Mouse (Mus musculus) c-Kit-positive CD71-negative TER-119-negative erythroid progenitor cells, embryonic 14.5 days (primary cell): Measurements from ENCODE around the gene Tmem203.
A peak's percentile ranks its signal among the peaks of the same experiment; 100 is the strongest.
"Not testable (repeated sequence)": the region's sequence is repeated elsewhere in the genome, so short reads cannot be mapped to it uniquely, and the experiment has no call there.

Experiments
- DNase-seq: peaks from one replicate; pipeline ENCODE4 v3.0.0-alpha.2; 2013; ENCODE audit warnings: low read depth

The Tmem203 gene

DNA sequence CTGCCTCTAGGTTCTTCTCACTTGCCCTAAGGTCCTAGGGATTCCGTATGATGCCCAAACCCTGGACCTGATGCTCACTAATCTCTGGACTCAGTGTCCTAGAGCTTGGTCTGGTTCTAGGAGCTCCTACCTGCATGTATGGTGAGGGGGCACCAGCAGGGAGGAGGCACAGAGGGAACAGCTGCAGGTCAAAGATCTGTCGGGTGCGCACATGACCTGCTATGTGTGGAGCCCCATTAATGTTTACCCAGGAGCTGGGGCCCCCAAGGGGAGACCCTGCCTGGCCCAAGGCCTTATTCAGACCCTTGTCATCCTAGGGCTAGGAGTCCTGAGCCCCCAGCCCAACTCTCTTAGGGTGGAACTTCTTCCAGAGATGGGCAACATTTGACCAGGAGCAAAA, 21.2 kb upstream of the Tmem203 start, which contains the start of gene Slc34a3:
TSS of gene Slc34a3 (minus strand) at position 315 of the 400 bp plus-strand sequence.
- DNase-seq: no peak

DNA sequence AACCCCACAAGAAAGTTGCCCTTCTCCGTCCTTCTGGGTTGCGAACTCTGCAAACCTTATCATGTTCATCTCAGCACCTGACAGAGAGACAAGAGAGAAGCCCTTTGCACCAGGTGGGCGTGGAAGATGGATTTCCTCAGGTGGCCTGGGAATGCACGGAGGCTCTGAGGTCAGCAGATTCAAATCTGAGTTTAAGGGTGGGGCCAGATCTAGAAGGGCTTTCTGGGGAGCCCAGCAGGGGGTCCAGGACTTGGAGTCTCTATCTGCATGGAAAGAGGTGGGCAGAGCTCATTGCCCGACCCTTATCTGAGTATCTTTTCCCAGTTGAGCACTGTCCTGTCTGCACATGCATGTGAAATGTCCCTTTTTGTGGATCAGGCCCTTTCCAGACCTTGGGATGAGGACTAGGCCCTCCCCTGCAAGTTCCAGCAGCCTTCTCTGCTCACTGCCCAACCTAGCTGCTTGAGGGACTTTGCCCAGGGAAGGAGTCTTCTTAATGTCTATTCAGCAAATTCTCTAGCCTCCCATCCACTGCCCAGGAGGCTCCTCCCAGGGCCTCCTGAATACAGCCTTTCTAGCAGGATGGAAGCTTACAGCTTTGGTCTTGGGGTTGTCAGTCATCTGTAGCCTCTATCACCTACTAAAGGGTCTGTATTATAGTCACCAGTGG, 20.6 kb upstream of the Tmem203 start:
- DNase-seq: no peak

DNA sequence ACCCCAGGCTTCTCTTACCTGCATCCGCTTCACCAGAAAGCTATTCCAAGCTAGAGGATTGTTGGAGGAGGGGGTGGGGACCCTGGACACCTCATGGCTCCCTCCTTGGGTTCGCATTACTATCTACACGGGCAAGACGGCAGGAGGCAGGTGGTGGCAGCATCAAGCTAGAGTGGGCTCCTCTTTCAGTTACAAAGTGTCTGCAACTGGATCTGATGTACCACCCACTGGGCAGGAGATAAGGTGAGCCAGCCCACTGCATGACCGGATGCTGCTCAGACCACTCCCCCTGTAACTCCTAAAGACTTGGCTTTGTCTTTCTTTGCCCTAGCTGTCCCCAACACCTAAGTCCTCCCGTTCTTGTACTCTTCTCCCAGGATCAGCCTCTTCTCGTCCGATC, 18.6 kb upstream of the Tmem203 start, which contains the start of gene Rnf224:
TSS of gene Rnf224 (minus strand) at position 174 of the 400 bp plus-strand sequence.
- DNase-seq: no peak

DNA sequence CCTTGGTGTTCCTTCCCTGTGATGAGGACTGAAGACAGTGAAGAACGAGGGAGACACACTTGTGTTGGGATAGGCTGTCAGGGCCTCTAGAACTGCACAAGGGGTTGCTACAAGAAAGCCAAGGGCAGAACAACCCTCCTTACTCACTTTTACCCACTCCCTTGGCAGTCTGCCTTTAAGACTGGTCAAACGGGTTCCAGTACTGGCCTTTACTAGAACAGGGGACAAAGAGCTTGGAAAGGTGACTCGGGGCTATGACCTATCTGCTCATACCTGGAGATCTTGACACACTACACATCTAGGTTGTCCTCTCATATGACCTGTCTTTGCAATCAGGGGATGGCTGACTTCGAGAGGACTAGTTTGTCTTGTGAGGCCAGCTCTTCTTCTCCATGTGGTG, 17.7 kb upstream of the Tmem203 start:
- no peak for DNase-seq

DNA sequence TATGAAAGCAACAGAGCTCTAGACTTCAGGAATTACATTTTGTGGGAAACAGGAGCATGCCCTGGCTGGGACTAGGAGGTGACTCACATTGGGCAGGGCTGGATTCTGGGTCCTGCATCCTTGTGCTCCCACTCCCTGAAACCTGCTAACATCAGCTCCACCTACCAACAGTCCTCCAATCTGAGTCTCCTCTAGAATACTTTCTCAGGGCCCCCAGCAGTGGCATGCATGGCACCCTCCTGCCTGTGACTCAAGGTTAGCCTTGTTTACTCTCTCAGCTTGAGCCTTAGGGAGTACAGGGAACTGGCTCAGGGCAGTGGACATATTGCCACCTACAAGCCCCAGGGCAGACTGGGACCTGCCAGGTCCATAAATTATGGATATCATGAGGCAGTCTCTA, 17.1 kb upstream of the Tmem203 start:
- DNase-seq: no peak

DNA sequence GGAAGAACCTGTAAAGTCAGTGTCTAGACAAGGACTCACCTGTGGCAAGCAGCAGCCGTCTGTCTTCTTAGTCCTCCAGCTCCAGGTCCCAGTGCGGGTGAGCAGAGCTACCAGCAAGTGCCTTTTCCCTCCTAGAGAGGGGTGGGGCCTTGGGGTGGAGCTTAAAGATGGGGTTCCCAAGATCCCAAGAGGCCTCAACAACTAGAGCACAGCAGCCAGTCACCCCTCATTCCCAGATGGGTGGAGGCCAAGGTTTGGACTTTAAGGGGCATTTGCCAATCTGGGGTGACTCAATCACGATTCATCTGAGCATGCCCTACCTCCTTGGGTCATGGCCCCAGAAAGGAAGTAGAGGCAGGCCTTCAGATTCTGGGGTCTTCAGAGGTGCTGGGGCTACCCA, 15.5 kb upstream of the Tmem203 start:
- no peak for DNase-seq

DNA sequence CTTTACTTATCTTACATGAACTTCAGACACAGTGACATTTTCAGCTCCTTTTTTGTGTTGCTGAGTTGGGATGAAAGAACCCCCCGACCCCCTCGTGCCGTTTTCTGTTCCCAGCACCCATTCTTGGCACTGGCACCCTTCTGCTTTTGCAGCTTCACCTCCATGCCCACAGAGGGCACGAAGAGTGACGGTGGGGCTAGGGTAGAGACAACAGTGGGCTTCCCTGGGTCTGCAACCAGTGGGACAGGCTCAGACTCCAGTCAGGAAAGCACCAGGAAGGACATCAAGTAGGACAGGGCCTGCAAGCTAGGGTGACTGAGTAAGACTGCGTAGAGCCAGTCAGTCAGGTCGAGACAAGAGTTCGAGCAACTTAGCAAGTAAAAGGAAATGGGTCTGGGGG, 14.9 kb upstream of the Tmem203 start:
- no peak for DNase-seq

DNA sequence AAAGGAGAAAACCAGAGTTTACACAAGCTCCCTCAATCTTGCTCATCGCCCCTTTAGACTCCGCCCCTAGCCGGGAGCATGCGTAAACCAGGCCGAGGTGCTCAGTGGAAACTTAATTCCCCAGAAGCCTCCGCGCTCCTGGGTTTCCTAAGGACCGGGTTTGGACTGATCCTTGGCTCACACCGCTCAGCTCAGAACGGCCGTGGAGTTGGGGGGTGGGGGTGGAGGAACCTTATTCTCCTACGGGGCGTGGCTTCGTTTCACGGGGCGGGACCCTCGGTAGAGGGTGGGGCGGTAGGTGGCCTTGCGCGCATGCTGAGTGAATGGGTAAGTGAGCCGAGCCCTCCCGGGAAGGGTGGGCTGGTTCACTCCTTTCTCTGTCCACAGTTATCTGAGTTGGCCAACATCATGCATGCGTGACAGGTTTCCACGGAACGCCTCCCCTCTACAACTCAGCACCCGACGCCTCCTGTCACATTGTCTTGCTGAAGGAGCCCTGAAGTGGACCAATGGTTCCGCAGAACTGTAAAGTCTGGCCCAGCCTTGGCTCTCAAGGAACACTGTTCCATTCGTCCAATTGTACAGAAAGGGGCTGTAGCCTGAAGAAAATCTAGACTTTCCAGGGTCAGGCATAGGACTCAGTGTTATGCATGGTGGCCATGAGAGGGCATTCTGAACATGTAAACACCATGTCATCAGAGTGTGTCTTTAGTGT, 14.4 kb upstream of the Tmem203 start:
- no peak for DNase-seq

DNA sequence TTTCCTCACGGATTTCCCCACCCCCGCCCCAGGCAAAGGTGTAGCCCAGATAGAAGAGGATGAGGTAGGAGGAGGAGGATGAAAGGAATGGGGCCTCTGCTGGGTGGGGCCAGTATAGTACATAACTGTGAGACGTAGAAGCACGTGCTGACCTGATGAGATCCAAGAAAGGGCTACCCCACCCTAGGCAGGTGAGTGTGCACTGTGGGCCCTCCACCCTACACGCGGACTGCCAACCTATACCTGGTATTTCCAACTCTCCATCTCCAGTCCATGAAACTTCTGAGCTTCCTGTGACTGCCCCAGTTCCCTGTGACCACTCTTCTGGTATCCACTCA, 13.8 kb upstream of the Tmem203 start:
- DNase-seq: no peak

DNA sequence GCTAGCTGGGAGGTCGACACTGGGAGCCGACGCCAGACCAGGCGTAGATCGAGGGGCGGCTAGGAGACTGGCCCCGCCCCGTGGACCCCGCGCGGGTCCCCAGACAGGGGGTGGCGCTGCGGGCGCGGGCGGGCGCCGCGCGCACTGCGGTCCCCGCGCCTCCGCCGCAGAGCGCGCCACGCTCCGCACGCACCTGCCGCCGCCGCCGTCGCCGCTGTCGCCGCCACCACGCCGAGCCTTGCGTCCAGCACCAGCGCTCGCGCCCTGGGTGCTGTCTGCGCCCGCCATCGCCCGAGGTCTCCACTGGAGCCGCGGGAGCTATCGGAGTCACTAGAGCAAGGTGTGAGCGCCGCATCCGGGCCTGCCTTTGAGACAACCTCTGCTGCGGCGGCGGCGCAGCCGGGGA, 13.1 kb upstream of the Tmem203 start, which contains the start of the genes Rnf208 and Cysrt1:
TSS of gene Rnf208 (plus strand) at position 155 of the 406 bp plus-strand sequence.
TSS of gene Cysrt1 (minus strand) at position 352 of the 406 bp plus-strand sequence.
- no peak for DNase-seq

DNA sequence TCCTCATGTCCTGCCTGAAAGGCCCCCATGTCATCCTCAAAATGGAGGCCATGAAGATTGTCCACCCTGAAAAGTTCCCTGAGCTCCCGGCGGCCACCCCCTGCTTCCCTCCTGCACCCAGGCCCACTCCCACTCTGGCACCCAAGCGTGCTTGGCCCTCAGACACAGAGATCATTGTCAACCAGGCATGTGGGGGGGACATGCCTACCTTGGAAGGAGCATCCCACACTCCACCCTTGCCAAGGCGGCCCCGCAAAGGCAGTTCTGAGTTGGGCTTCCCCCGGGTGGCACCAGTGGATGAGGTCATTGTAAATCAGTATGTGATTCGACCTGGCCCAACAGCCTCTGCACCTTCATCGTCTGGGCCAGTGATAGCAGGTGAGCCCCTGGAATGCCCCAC, 11.9 kb upstream of the Tmem203 start:
- DNase-seq: no peak

DNA sequence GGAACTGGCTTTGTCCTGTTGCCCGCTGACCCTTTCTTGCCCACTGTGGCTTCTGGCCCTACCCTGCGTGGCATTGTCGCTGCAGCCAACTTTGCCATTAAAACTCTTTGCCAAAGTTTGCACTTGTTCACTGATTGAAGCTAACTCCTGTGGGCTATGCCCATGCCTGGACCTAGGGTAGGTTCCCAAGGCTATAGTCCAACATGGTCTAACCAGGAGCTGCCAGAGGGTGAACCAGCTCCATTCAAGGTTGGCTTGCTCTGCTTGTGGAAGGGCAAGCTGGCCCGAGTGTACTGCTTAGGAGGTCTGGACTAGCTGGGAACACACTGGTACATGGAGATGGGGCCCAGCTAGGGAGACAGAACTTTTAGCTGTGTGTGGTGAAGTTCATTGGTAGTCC, 11.1 kb upstream of the Tmem203 start:
- no peak for DNase-seq

DNA sequence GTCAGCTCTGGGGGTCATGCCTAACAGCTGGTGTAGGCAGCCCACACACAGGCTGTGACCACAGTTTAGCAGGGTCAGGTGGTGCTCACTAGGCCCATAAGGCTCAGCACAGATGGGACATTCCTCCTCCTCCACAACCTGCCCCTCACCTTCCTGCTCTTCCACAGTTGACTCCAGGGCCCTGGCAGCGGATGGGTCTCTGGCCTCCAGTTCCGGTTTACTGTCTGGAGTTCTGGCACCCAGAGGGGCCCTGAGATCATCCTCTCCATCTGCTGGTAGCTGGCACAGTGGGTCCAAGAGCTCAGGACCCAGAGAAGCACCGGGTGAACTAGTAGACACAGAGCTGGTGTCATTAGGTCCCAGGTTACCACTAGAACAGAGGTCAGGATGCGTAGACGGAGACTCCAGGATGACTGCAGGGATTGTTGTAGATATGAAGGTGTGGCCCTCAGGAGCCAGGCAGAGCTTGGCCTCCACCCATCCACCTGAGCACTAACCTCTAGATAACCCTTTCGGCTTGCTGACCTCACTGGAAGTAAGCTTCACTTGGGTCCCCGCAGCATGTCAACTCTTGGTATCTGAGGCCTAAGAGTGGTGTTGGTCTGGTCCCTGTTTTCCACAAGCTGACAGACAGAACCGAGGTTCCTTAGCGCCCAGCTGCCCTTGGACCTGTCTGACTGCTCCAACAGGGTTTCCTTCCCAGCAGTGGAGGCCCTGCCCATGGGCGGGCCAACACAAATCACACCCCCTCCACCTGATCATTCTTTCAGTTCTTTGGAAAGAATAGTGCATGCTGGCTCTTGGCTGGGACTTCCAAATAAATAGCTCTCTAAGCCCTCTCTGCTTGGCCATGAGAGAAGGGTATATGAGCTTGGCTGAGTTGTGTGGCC, 8.8 kb upstream of the Tmem203 start, which contains the start of gene AL732309.1:
TSS of gene AL732309.1 (minus strand) at position 681 of the 890 bp plus-strand sequence.
- DNase-seq: no peak

DNA sequence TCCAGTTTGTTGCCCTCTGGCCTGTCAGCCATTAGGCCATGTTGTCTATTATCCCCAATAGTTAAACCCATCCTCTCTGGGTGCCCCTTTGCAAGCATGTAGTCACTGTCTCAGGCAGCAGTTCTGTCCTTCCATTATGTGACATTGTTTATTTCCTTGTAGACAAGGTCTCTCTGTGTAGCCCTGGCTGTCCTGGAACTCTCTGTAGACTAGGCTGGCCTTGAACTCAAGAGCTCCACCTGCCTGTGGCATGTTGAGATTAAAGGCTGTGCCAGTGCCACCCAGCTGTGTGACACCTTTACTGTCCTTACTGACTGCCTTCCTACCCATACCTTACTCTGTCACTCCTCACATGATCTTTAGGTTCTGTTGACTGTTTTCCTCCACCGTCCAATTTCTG, 2.9 kb upstream of the Tmem203 start:
- DNase-seq: no peak

DNA sequence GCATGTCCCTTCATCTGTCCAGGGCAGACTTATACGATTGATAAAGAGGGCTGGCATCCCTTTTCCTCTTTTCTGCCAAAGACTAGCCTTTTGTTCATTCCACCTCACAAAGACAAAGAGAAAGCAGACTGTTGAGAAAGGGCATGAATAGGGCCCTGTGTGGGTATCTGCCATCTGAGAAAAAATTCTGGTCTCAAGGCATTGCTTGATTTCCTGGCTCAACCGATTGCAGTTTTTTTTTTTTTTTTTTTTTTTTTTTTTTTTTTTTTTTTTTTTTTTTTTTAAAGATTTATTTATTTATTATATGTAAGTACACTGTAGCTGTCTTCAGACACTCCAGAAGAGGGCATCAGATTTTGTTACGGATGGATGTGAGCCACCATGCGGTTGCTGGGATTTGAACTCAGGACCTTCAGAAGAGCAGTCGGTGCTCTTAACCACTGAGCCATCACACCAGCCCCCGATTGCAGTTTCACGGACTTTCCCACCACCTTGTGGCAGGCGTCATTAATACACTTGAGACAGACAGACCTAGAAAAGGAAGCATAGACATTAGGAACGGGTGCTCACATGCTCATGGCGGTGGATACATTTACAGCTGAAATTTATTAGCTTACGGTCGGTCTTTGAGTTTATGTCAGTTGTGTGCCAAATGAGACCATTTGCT, 1.3 kb downstream of the Tmem203 start:
- peak; percentile 78 for DNase-seq

DNA sequence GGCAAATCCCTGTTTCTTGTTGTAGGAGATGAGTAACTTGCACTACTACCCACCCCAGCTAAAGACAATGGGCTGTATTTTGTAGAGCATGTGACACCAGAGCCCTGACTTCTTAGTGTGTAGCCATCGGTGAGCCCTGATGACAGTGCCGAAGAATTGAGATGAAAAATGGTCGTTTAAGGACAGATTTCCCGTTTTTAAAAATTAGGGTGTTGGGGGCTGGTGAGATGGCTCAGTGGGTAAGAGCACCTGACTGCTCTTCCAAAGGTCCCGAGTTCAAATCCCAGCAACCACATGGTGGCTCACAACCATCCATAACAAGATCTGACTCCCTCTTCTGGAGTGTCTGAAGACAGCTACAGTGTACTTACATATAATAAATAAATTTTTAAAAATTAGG, 2.0 kb downstream of the Tmem203 start:
- DNase-seq: not testable (repeated sequence)

DNA sequence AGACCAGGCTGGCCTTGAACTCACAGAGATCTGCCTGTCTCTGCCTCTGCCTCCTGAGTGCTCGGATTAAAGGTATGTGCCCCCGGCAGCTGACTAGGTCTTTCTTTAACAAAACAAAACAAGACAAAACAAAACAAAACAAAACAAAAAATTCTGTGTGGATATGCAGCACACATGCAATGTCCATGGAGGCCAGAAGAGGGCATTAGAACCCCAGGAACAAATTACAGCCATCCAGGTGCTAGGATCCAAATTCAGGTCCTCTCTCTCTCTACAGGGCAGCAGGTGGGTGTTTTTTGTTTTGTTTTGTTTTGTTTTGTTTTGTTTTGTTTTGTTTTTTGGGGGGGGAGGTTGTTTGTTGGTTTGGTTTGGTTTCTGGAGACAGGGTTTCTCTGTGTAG, 3.6 kb downstream of the Tmem203 start:
- DNase-seq: no peak

DNA sequence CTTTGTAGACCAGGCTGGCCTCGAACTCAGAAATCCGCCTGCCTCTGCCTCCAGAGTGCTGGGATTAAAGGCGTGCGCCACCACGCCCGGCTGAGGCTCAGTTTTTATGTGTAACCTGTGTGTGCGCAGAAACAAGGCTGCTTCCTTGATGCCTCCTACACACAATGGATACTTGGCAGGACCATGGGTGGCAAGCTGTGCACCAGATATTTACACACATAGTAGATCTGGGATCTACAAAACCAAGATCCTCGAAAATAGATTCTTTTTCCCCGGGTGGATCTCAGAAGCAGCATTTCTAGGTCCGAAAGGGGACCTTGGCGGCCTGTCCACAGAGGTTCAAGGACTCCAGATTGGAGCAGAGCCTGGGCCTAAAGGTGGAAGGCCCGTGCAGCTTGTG, 6.6 kb downstream of the Tmem203 start:
- DNase-seq: no peak

DNA sequence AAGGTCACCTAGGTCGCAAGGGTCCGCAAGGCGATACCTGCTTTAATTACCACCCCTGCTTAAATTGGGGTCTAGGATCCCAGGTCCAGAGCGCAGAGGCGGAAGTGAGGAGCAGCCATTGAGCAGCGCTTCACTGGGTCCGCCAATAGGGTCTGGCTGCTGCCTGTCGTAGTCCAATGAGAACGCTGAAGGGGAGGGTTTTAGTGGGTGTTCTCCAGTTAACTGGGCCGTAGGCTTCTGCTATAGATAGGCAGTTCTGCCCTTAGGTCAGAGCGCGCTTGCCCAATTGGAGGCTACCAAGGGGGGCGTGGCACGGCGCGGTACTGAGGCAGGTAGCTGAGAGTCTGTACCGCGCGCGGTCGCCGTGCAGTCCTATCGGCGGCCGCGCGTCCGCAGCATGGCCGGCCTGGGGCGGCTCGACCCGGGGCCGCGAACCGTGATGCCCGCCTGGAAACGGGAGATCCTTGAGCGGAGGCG, 7.1 kb downstream of the Tmem203 start, which contains the start of gene Tprn:
TSS of gene Tprn (plus strand) at position 328 of the 477 bp plus-strand sequence.
- DNase-seq: peak; percentile 89

DNA sequence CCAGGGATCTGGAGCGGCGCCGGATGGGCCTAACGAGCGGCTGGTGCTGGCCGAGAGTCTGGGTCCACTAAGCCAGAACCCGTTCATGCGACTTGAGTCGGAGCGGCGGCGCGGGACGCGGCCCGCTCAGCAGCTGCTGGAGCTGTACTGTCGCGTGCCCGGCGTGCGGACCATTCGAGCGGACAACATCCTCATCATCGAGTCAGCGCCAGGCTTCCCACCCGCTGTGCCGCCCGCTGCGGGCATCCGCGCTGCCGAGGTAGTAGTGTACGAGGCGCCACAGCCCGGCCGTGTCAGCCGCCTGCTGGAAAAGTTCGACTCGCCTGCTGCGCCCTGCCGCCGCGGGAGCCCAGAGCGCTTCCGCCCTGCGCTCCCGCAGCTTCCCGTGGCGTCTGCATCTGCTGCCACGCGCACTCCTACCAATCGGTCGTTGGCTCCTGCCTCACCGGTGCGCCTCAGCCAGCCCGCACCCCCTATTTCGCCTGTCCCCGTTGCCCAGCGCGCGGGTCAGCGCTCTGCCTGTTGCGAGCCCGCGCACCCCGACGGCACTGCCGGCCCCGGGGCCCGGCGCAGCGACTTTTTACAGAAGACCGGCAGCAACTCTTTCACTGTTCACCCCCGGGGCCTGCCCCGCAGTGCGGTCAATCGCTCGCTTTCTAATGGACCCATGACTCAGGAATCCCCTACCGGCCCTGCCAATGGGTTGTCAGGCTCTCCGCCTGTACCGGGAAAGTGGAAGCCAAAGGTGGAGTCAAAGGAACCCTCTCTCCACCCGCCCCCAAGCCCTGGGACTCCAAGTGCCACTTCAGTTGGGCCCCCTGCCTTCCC, 7.8 kb downstream of the Tmem203 start:
- no peak for DNase-seq
